Mouse (Mus musculus) limb, embryonic 14.5 days (tissue): ENCODE results near the gene Prkca. TPM values are rescaled to one million over a fixed set of nuclear protein-coding genes. Genes with fewer than 3 reads are reported as not detected.

Experiments
- ATAC-seq: fragments of 200-750 bp; cut with Nextera tagmentation; 2 replicates; pipeline ENCODE4 v1.8.0; 2017; ENCODE audit warnings: low read depth, moderate number of reproducible peaks, moderate TSS enrichment; ENCODE audit not compliant: low FRiP score
- DNase-seq: peaks from one replicate; pipeline ENCODE4 v3.0.0-alpha.2; 2015; ENCODE audit warnings: low spot score
- H3K27ac ChIP-seq: fragments of 300-500 bp; sonication (generic); replicated peaks from 2 replicates; pipeline ENCODE4 v1.5.1; 2014; ENCODE audit warnings: low read depth, mild to moderate bottlenecking, low read length, moderate library complexity, mixed read lengths
- H3K27me3 ChIP-seq: fragments of 300-500 bp; sonication (generic); 2 replicates; pipeline ENCODE4 v1.6.1; 2014; ENCODE audit warnings: low read length, mixed read lengths; ENCODE audit not compliant: control insufficient read depth, insufficient read depth
- H3K36me3 ChIP-seq: fragments of 300-500 bp; sonication (generic); 2 replicates; pipeline ENCODE4 v1.6.1; 2014; ENCODE audit warnings: mild to moderate bottlenecking, low read length, moderate library complexity, mixed read lengths; ENCODE audit not compliant: control insufficient read depth, insufficient read depth
- H3K4me1 ChIP-seq: fragments of 300-500 bp; sonication (generic); 2 replicates; pipeline ENCODE4 v1.6.1; 2014; ENCODE audit warnings: antibody characterized with exemption, low read length, mixed read lengths; ENCODE audit not compliant: control insufficient read depth, insufficient read depth
- H3K4me2 ChIP-seq: fragments of 300-500 bp; sonication (generic); replicated peaks from 2 replicates; pipeline ENCODE4 v1.6.1; 2014; ENCODE audit warnings: low read depth, mild to moderate bottlenecking, low read length, moderate library complexity; ENCODE audit not compliant: severe bottlenecking
- H3K4me3 ChIP-seq: fragments of 300-500 bp; sonication (generic); replicated peaks from 2 replicates; pipeline ENCODE4 v1.5.1; 2014; ENCODE audit warnings: low read length
- H3K9ac ChIP-seq: fragments of 300-500 bp; sonication (generic); 2 replicates; pipeline ENCODE4 v1.6.1; 2014; ENCODE audit warnings: mild to moderate bottlenecking, low read depth, low read length, moderate library complexity; ENCODE audit not compliant: severe bottlenecking
- H3K9me3 ChIP-seq: fragments of 300-500 bp; sonication (generic); 2 replicates; pipeline ENCODE4 v1.6.1; 2016; ENCODE audit warnings: low read length; ENCODE audit not compliant: control insufficient read depth
- POLR2A ChIP-seq: fragments of 200-500 bp; IDR thresholded peaks from 2 replicates; pipeline ENCODE4 v1.8.0; 2012; ENCODE audit warnings: inconsistent platforms, mild to moderate bottlenecking, moderate library complexity, borderline replicate concordance; ENCODE audit not compliant: insufficient read depth, insufficient read length; ENCODE audit errors: extremely low read depth
- WGBS: fragments of 180-500 bp; shearing (Covaris S2); extraction: QIAGEN DNeasy Blood & Tissue Kit; methylation state at CpG from one replicate; pipeline ENCODE4 v1.1.7; 2014; 5-methylcytosine and 5-hydroxymethylcytosine counted together
- polyA plus RNA-seq, 2 experiments: library from polyadenylated mRNA; depleted of rRNA in 1 of 2; stranded (reverse) in 1 of 2; unstranded in 1 of 2; fragments of >200 nt; fragmentation: Nextera tagmentation in 1 of 2; extraction: Ambion mirVana in 1 of 2; gene quantifications; 2 replicates each; pipeline versions ENCODE4 v1.2.1 to v1.2.3; 2012 to 2014

Gene Prkca
- polyA plus RNA-seq, 2 experiments: 9.0 to 16.3 TPM

DNA sequence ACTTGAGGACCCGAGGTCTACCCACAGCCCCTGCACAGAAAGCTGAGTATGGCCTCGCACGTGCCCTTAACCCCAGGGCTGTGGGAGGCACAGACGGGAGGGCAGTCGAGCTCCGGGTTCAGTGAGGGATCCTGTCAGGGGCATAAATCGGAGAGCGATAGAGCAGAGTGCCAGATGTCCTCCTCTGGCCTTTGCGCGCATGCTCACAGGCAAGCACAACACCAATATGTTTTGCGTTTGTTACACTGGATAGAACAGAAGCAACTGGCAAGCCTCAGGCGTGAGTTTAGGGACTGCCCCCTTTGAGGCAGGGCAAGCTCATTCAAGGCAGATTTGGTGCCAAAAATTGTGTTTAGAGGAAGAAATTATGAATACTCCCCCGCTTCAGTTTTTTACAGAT lies 375.6 kb downstream of the Prkca start:
- H3K4me2 ChIP-seq: no peak overlapping the region
- no peak for DNase-seq
- WGBS: 30% methylated on average over 13 of the region's 13 CpGs
- H3K9ac ChIP-seq: no peak overlapping the region
- no peak for ATAC-seq
- peaks cover 29% of the 10 kb centered on the region for H3K4me1 ChIP-seq
- peak overlapping the region; percentile 63 for H3K27ac ChIP-seq
- no peaks in the 10 kb centered on the region for H3K27me3 ChIP-seq
- no peak for TF ChIP-seq POLR2A
- H3K36me3 ChIP-seq: no peaks in the 10 kb centered on the region
- no peak overlapping the region for H3K4me3 ChIP-seq
- H3K9me3 ChIP-seq: no peaks in the 10 kb centered on the region

- TF ChIP-seq POLR2A: no peak
- DNase-seq (no peak), ATAC-seq (no peak)
- WGBS: 82% methylated on average over 4 of the region's 4 CpGs
- Histone ChIP-seq H3K36me3 (0 out of 2 replicates have a peak, but pooled peaks cover 3% of the 10 kb centered on the region), H3K9me3 (no peaks in the 10 kb centered on the region), H3K4me3 (no peak overlapping the region), H3K27me3 (no peaks in the 10 kb centered on the region), H3K4me1 (peaks cover 29% of the 10 kb centered on the region), H3K9ac (no peak overlapping the region), H3K27ac (no peak overlapping the region), H3K4me2 (no peak overlapping the region)
Observed at GRCm38 (mm10) chr11:107966229-107966628, 377.5 kb downstream of the Prkca start.

- Histone ChIP-seq H3K27ac (no peak overlapping the region), H3K4me2 (no peak overlapping the region), H3K4me1 (peaks cover 26% of the 10 kb centered on the region), H3K4me3 (no peak overlapping the region), H3K9ac (no peak overlapping the region), H3K9me3 (no peaks in the 10 kb centered on the region), H3K36me3 (0 out of 2 replicates have a peak, but pooled peaks cover 3% of the 10 kb centered on the region), H3K27me3 (no peaks in the 10 kb centered on the region)
- ATAC-seq: no peak
- TF ChIP-seq POLR2A: no peak
- WGBS: 78% methylated on average over 7 of the region's 7 CpGs
- no peak for DNase-seq
Observed at GRCm38 (mm10) chr11:107965449-107965848, 378.3 kb downstream of the Prkca start.

GRCm38 (mm10) chr11:107957566-107958350 lies 386.0 kb downstream of the Prkca start:
- Histone ChIP-seq H3K4me1 (no peaks in the 10 kb centered on the region), H3K36me3 (0 out of 2 replicates have a peak, but pooled peaks cover 9% of the 10 kb centered on the region), H3K4me3 (no peak overlapping the region), H3K9me3 (no peaks in the 10 kb centered on the region), H3K27me3 (no peaks in the 10 kb centered on the region), H3K9ac (no peak overlapping the region), H3K27ac (no peak overlapping the region), H3K4me2 (no peak overlapping the region)
- 67% methylated on average over 13 of the region's 13 CpGs for WGBS
- no peak for DNase-seq
- no peak for TF ChIP-seq POLR2A
- no peak for ATAC-seq

GRCm38 (mm10) chr11:107955191-107956062 lies 388.3 kb downstream of the Prkca start:
- DNase-seq (no peak), ATAC-seq (no peak)
- Histone ChIP-seq H3K9ac (no peak overlapping the region), H3K4me3 (no peak overlapping the region), H3K4me2 (no peak overlapping the region), H3K36me3 (peaks cover 7% of the 10 kb centered on the region; the same call in 1 of the 2 replicates), H3K9me3 (no peaks in the 10 kb centered on the region), H3K27me3 (no peaks in the 10 kb centered on the region), H3K4me1 (no peaks in the 10 kb centered on the region), H3K27ac (no peak overlapping the region)
- WGBS: 88% methylated on average over 10 of the region's 10 CpGs
- no peak for TF ChIP-seq POLR2A
